Mouse (Mus musculus): ENCODE data around the gene Mterf4.
"Not testable (repeated sequence)": the region's sequence is repeated elsewhere in the genome, so short reads cannot be mapped to it uniquely, and the experiment has no call there.

The Mterf4 gene

GRCm38 (mm10) chr1:93305581-93306337, at the start of gene Mterf4:
TSS of gene Mterf4 (minus strand) at chr1:93305915.
- peak; percentile 88 to 90 for DNase-seq

GRCm38 (mm10) chr1:93352724-93353123, 47.0 kb upstream of the Mterf4 start:
- DNase-seq, result no peak

- DNase-seq, result no peak
These were observed 44.0 kb upstream of the Mterf4 start for GRCm38 (mm10) chr1:93349701-93350100.

- DNase-seq, result no peak
These were observed 41.5 kb upstream of the Mterf4 start for GRCm38 (mm10) chr1:93347176-93347575.

- DNase-seq, result peak; percentile 95 to 97
These were observed 37.9 kb upstream of the Mterf4 start for GRCm38 (mm10) chr1:93343504-93344047.

GRCm38 (mm10) chr1:93342648-93343503, 37.2 kb upstream of the Mterf4 start, which contains the start of the genes Ppp1r7 and Pask:
TSS of gene Ppp1r7 (plus strand) at chr1:93342854.
TSS of gene Pask (minus strand) at chr1:93343482.
- DNase-seq, result peak; percentile 96 to 97

GRCm38 (mm10) chr1:93334621-93335020, 28.9 kb upstream of the Mterf4 start:
- no peak for DNase-seq

- DNase-seq, result no peak
These were observed 20.7 kb upstream of the Mterf4 start for GRCm38 (mm10) chr1:93326446-93326845.

- DNase-seq, result no peak
These were observed 18.3 kb upstream of the Mterf4 start for GRCm38 (mm10) chr1:93323973-93324372.

GRCm38 (mm10) chr1:93300578-93300977, 5.1 kb downstream of the Mterf4 start:
- no peak for DNase-seq

- DNase-seq, result no peak
These were observed 5.9 kb downstream of the Mterf4 start for GRCm38 (mm10) chr1:93299791-93300190.

- DNase-seq, result not testable (repeated sequence)
These were observed 11.2 kb downstream of the Mterf4 start for GRCm38 (mm10) chr1:93294491-93294890.

- DNase-seq, result no peak
These were observed 13.7 kb downstream of the Mterf4 start for GRCm38 (mm10) chr1:93292006-93292405.

- no peak for DNase-seq
These were observed 14.1 kb downstream of the Mterf4 start for GRCm38 (mm10) chr1:93291591-93291990.

GRCm38 (mm10) chr1:93290956-93291355, 14.8 kb downstream of the Mterf4 start:
- DNase-seq, result no peak

GRCm38 (mm10) chr1:93289678-93290214, 16.0 kb downstream of the Mterf4 start:
- DNase-seq, result no peak

GRCm38 (mm10) chr1:93277041-93277440, 28.7 kb downstream of the Mterf4 start:
- no peak for DNase-seq

GRCm38 (mm10) chr1:93275561-93275960, 30.2 kb downstream of the Mterf4 start:
- DNase-seq, result no peak

GRCm38 (mm10) chr1:93272409-93272821, 33.3 kb downstream of the Mterf4 start:
- DNase-seq, result peak; percentile 80 to 82

- DNase-seq, result no peak
These were observed 34.0 kb downstream of the Mterf4 start for GRCm38 (mm10) chr1:93271751-93272150.

GRCm38 (mm10) chr1:93270516-93271240, 35.0 kb downstream of the Mterf4 start:
- no peak for DNase-seq

- DNase-seq, result no peak
These were observed 37.5 kb downstream of the Mterf4 start for GRCm38 (mm10) chr1:93268246-93268645.
